Mouse (Mus musculus) MEL (cell line): Measurements from ENCODE around the gene Nup155. TPM values are rescaled to one million over a fixed set of nuclear protein-coding genes. Genes with fewer than 3 reads are reported as not detected.

ENCODE experiments used
- DNase-seq: peaks from one replicate; pipeline ENCODE4 v3.0.0; 2011; ENCODE audit warnings: low read depth, low spot score
- H3K27ac ChIP-seq: 2 replicates; pipeline ENCODE4 v1.5.1; 2012; ENCODE audit warnings: low read depth, mild to moderate bottlenecking, control low read depth, low read length, moderate library complexity; ENCODE audit not compliant: control insufficient read depth
- H3K27me3 ChIP-seq, 2 experiments: fragments of 150-350 bp in 1 of 2; sonication (generic) in 1 of 2; 2 replicates each; pipeline ENCODE4 v1.6.1; 2012; ENCODE audit warnings: low read length in 2 of 2, mild to moderate bottlenecking in 2 of 2, improper control_type of control experiment in 1 of 2, moderate library complexity in 1 of 2; ENCODE audit not compliant: insufficient read depth in 2 of 2, control insufficient read depth in 1 of 2
- H3K36me3 ChIP-seq, 2 experiments: 2 replicates each; pipeline ENCODE4 v1.6.1; 2012 to 2014; ENCODE audit warnings: low read length in 2 of 2, improper control_type of control experiment in 1 of 2, inconsistent platforms in 1 of 2, mild to moderate bottlenecking in 1 of 2; ENCODE audit not compliant: insufficient read depth in 2 of 2, control insufficient read depth in 1 of 2
- H3K4me1 ChIP-seq, 2 experiments: fragments of 150-350 bp in 1 of 2; sonication (generic) in 1 of 2; 2 replicates each; pipeline ENCODE4 v1.6.1; 2012; ENCODE audit warnings: low read length in 2 of 2, improper control_type of control experiment in 1 of 2, mild to moderate bottlenecking in 1 of 2; ENCODE audit not compliant: insufficient read depth in 2 of 2, control insufficient read depth in 1 of 2
- H3K4me3 ChIP-seq, 2 experiments: fragments of 150-350 bp in 1 of 2; sonication (generic) in 1 of 2; 2 replicates each; pipeline ENCODE4 v1.5.1; 2012; ENCODE audit warnings: low read depth in 2 of 2, low read length in 2 of 2, mild to moderate bottlenecking in 2 of 2, moderate library complexity in 2 of 2, control low read depth in 1 of 2, improper control_type of control experiment in 1 of 2; ENCODE audit not compliant: control insufficient read depth in 1 of 2, insufficient read depth in 1 of 2
- H3K79me2 ChIP-seq: 2 replicates; pipeline ENCODE4 v1.6.1; 2012; ENCODE audit warnings: mild to moderate bottlenecking, low read length, moderate library complexity; ENCODE audit not compliant: control insufficient read depth, poor library complexity, insufficient read depth
- H3K9ac ChIP-seq: 2 replicates; pipeline ENCODE4 v1.6.1; 2012; ENCODE audit warnings: low read depth, mild to moderate bottlenecking, control low read depth, low read length, moderate library complexity; ENCODE audit not compliant: control insufficient read depth, poor library complexity, severe bottlenecking
- H3K9me3 ChIP-seq: fragments of 150-350 bp; sonication (generic); replicated peaks from 2 replicates; pipeline ENCODE4 v1.6.1; 2012; ENCODE audit warnings: mild to moderate bottlenecking, low read length, improper control_type of control experiment, moderate library complexity; ENCODE audit not compliant: insufficient read depth
- CHD1 ChIP-seq: IDR thresholded peaks from 2 replicates; pipeline ENCODE4 v1.6.1; 2012; ENCODE audit warnings: low read depth, mild to moderate bottlenecking, inconsistent platforms, low read length, improper control_type of control experiment
- CTCF ChIP-seq, 3 experiments: IDR thresholded peaks in 2 of 3; conservative IDR thresholded peaks in 1 of 3; 2 replicates each; pipeline ENCODE4 v1.5.1; 2011 to 2012; ENCODE audit warnings: low read length in 3 of 3, low read depth in 2 of 3, mild to moderate bottlenecking in 2 of 3, improper control_type of control experiment in 1 of 3, inconsistent platforms in 1 of 3, mixed read lengths in 1 of 3, moderate library complexity in 1 of 3; ENCODE audit not compliant: control insufficient read depth in 1 of 3, insufficient read depth in 1 of 3, poor library complexity in 1 of 3, severe bottlenecking in 1 of 3
- E2F4 ChIP-seq: IDR thresholded peaks from 2 replicates; pipeline ENCODE4 v1.6.1; 2011; ENCODE audit warnings: low read depth, low read length, improper control_type of control experiment, borderline replicate concordance
- EP300 ChIP-seq, 2 experiments: IDR thresholded peaks; 2 replicates each; pipeline ENCODE4 v1.6.1; 2011; ENCODE audit warnings: improper control_type of control experiment in 2 of 2, low read length in 2 of 2, low read depth in 1 of 2, mild to moderate bottlenecking in 1 of 2
- GABPA ChIP-seq: IDR thresholded peaks from 2 replicates; pipeline ENCODE4 v1.6.1; 2012; ENCODE audit warnings: low read depth, mild to moderate bottlenecking, inconsistent platforms, low read length, improper control_type of control experiment, moderate library complexity
- GATA1 ChIP-seq: IDR thresholded peaks from 2 replicates; pipeline ENCODE4 v1.6.1; 2011; ENCODE audit warnings: low read depth, low read length, improper control_type of control experiment
- JUND ChIP-seq: IDR thresholded peaks from 2 replicates; pipeline ENCODE4 v1.6.1; 2011; ENCODE audit warnings: low read depth, mild to moderate bottlenecking, improper control_type of control experiment, low read length
- MAFK ChIP-seq: IDR thresholded peaks from 2 replicates; pipeline ENCODE4 v1.6.1; 2011; ENCODE audit warnings: low read depth, mild to moderate bottlenecking, low read length, improper control_type of control experiment, borderline replicate concordance
- MEF2A ChIP-seq: IDR thresholded peaks from 2 replicates; pipeline ENCODE4 v1.6.1; 2014; ENCODE audit warnings: low read depth, mild to moderate bottlenecking, inconsistent platforms, low read length, improper control_type of control experiment; ENCODE audit not compliant: poor library complexity, insufficient replicate concordance, severe bottlenecking; ENCODE audit errors: extremely low read depth
- MXI1 ChIP-seq: IDR thresholded peaks from 2 replicates; pipeline ENCODE4 v1.6.1; 2011; ENCODE audit warnings: mild to moderate bottlenecking, low read depth, low read length, improper control_type of control experiment
- MYC ChIP-seq: IDR thresholded peaks from 2 replicates; pipeline ENCODE4 v1.6.1; 2011; ENCODE audit warnings: low read depth, mild to moderate bottlenecking, low read length, improper control_type of control experiment, moderate library complexity
- NRF1 ChIP-seq: IDR thresholded peaks from 2 replicates; pipeline ENCODE4 v1.6.1; 2014; ENCODE audit warnings: low read depth, mild to moderate bottlenecking, inconsistent platforms, low read length, improper control_type of control experiment, moderate library complexity; ENCODE audit not compliant: poor library complexity, insufficient read depth, severe bottlenecking
- POLR2A ChIP-seq, 2 experiments: IDR thresholded peaks; 2 replicates each; pipeline ENCODE4 v1.6.1; 2011 to 2012; ENCODE audit warnings: low read length in 2 of 2, mild to moderate bottlenecking in 2 of 2, control low read depth in 1 of 2, improper control_type of control experiment in 1 of 2, low read depth in 1 of 2, moderate library complexity in 1 of 2; ENCODE audit not compliant: control insufficient read depth in 1 of 2, insufficient read depth in 1 of 2, poor library complexity in 1 of 2
- POLR2AphosphoS5 ChIP-seq: IDR thresholded peaks from 2 replicates; pipeline ENCODE4 v1.6.1; 2012; ENCODE audit warnings: low read depth, borderline replicate concordance, mild to moderate bottlenecking, inconsistent platforms, low read length, moderate library complexity, mixed read lengths
- RCOR1 ChIP-seq: IDR thresholded peaks from 2 replicates; pipeline ENCODE4 v1.6.1; 2012; ENCODE audit warnings: low read depth, mild to moderate bottlenecking, inconsistent platforms, low read length, improper control_type of control experiment
- SIN3A ChIP-seq: IDR thresholded peaks from 2 replicates; pipeline ENCODE4 v1.6.1; 2012; ENCODE audit warnings: low read length, improper control_type of control experiment, inconsistent platforms
- TCF12 ChIP-seq: IDR thresholded peaks from 2 replicates; pipeline ENCODE4 v1.6.1; 2014; ENCODE audit warnings: low read depth, mild to moderate bottlenecking, inconsistent platforms, low read length, improper control_type of control experiment, moderate library complexity
- UBTF ChIP-seq: IDR thresholded peaks from 2 replicates; pipeline ENCODE4 v1.6.1; 2012; ENCODE audit warnings: low read depth, mild to moderate bottlenecking, inconsistent platforms, low read length, improper control_type of control experiment, moderate library complexity, borderline replicate concordance; ENCODE audit not compliant: insufficient read depth
- USF2 ChIP-seq, 2 experiments: IDR thresholded peaks; 2 replicates each; pipeline ENCODE4 v1.6.1; 2011 to 2012; ENCODE audit warnings: improper control_type of control experiment in 2 of 2, low read length in 2 of 2, borderline replicate concordance in 1 of 2, inconsistent platforms in 1 of 2, low read depth in 1 of 2, mild to moderate bottlenecking in 1 of 2; ENCODE audit not compliant: insufficient read depth in 1 of 2
- ZMIZ1 ChIP-seq: IDR thresholded peaks from 2 replicates; pipeline ENCODE4 v1.6.1; 2012; ENCODE audit warnings: low read depth, mild to moderate bottlenecking, inconsistent platforms, low read length, improper control_type of control experiment, moderate library complexity
- polyA plus RNA-seq, 2 experiments: library from polyadenylated mRNA; stranded (reverse) in 1 of 2; unstranded in 1 of 2; fragments of >175 nt in 1 of 2; fragments of >200 nt in 1 of 2; gene quantifications; 2 replicates each; pipeline versions ENCODE4 v1.2.1 to v1.2.4; 2012; ENCODE audit warnings: low replicate concordance in 2 of 2, low read depth in 1 of 2; ENCODE audit not compliant: insufficient read length in 2 of 2, insufficient read depth in 1 of 2, missing spikeins in 1 of 2
- total RNA-seq: library from RNA; depleted of rRNA; stranded (reverse); fragments of 300-350 nt; gene quantifications from 2 replicates; pipeline ENCODE4 v1.2.3, GENCODE M21; 2012

Gene Nup155
- total and polyA plus RNA-seq, 3 experiments: 82.7 to 135 (median 85.0) TPM

DNA sequence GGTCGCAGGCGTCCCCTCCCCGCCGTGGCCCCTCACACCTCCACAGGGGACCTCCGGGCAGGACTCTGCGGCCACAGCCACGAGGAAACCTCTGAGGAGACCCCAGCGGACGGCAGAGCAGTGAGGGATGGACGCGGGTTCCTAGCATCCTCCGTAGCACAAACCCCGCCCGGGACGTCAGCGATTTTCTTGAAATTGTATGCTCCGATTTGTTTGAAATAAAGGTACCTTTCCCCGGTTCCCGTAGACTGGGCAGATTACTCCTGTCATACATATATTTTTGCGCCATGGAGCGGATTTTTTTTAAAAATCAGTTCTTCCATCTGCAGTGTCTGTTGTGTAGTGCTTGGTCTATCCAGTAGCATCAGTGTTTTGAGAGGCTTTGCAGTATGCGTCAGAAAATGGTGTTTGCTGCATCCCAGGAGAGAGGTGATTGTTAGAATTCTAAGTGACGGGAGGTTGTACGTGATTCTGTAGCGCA, 60.2 kb downstream of the Nup155 start (continued):
- no peak for TF ChIP-seq POLR2AphosphoS5
- no peak for TF ChIP-seq JUND
- TF ChIP-seq GATA1: no peak
- peak; percentile 69; the same call in 1 of the 2 replicates for TF ChIP-seq CHD1
- peak; percentile 44; the same call in 1 of the 2 replicates for TF ChIP-seq RCOR1
- TF ChIP-seq NRF1: no peak
- TF ChIP-seq, all 39 proteins: peak for 9

DNA sequence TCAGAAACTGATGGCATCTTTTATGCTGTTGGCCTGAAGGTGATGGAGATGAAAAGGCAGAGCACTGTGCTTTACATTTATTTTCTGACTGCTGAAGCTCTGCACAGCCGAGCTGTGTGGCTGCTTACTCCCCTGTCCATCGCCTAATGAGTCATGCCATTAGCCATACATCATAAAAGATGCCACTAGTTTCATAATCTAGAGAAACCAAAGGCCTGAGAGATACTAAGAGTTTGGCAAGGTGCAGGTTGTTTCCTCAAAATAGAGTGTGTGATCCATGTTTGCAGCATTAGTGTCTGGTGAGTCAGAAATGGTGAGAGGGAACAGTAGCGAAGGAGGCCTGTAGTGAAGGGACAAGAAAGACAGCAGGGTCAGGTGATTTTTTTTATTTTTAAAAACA, 80.5 kb downstream of the Nup155 start:
- no peaks in the 10 kb centered on the region for H3K9me3 ChIP-seq
- H3K27ac ChIP-seq: no peak overlapping the region
- TF ChIP-seq CTCF (IDR thresholded peaks at IDR 0.05 in 2 of 3, conservative IDR thresholded peaks at IDR 0.05 in 1 of 3; ENCODE audit: control insufficient read depth in 1 of 3, insufficient read depth in 1 of 3, low read depth in 2 of 3, low read length in 3 of 3, poor library complexity in 1 of 3, severe bottlenecking in 1 of 3) (no peak), ZMIZ1 (no peak), MYC (no peak), POLR2A (IDR thresholded peaks at IDR 0.05; ENCODE audit: control insufficient read depth in 1 of 2, insufficient read depth in 1 of 2, low read depth in 1 of 2, low read length in 2 of 2, poor library complexity in 1 of 2) (no peak), SIN3A (no peak), MAFK (no peak), TCF12 (no peak), EP300 (IDR thresholded peaks at IDR 0.05; ENCODE audit: low read depth in 1 of 2, low read length in 2 of 2) (no peak), USF2 (IDR thresholded peaks at IDR 0.05; ENCODE audit: borderline replicate concordance in 1 of 2, insufficient read depth in 1 of 2, low read depth in 1 of 2, low read length in 2 of 2) (no peak), POLR2AphosphoS5 (no peak), GABPA (no peak), UBTF (no peak)
- H3K4me1 ChIP-seq: no peaks in the 10 kb centered on the region
- no peak overlapping the region for H3K4me3 ChIP-seq
- no peaks in the 10 kb centered on the region for H3K27me3 ChIP-seq
- no peak overlapping the region for H3K9ac ChIP-seq
- H3K36me3 ChIP-seq: no peaks in the 10 kb centered on the region
- no peak for DNase-seq
- no peaks in the 10 kb centered on the region for H3K79me2 ChIP-seq

DNA sequence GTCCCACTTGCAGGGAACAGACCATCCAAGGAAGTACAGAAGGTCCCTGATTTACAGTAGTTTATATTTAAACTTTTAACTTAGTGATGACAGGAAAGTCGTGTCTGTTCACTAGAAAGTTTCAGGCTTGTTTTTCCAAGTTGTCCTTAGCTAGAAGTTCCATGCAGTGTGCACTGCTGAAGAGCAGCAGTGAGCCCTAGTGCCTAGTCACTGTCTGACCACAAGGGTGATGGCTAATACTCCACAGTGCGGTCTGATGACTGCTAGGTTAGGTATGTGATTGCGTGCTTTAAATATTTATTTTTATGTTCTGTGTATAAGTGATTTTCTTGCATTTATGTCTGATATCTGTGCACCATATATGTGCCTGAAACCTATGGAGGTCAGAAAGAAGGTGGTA, 81.4 kb downstream of the Nup155 start:
- H3K9ac ChIP-seq: no peak overlapping the region
- H3K9me3 ChIP-seq: no peaks in the 10 kb centered on the region
- H3K4me1 ChIP-seq: no peaks in the 10 kb centered on the region
- no peaks in the 10 kb centered on the region for H3K27me3 ChIP-seq
- no peaks in the 10 kb centered on the region for H3K79me2 ChIP-seq
- H3K27ac ChIP-seq: no peak overlapping the region
- no peaks in the 10 kb centered on the region for H3K36me3 ChIP-seq
- no peak for DNase-seq
- no peak overlapping the region for H3K4me3 ChIP-seq
- TF ChIP-seq CHD1 (no peak), MXI1 (no peak), MEF2A (no peak), E2F4 (no peak), UBTF (no peak)
